Mouse (Mus musculus): ENCODE data around the gene Plekha6. TPM values are rescaled to one million over a fixed set of nuclear protein-coding genes. Genes with fewer than 3 reads are reported as not detected.

The Plekha6 gene
- polyA plus RNA-seq, 1 experiment from 2014 or later, result 22.2 TPM

GRCm38 (mm10) chr1:133278946-133279631 is 115.1 kb downstream of the Plekha6 start:
- no peak overlapping the region for H3K4me2 ChIP-seq (replicated peaks)
- H3K4me1 ChIP-seq (replicated peaks; ENCODE audit: control insufficient read depth, insufficient read depth, low read length), result 0 out of 2 replicates have a peak, but pooled peaks cover 11% of the 10 kb centered on the region
- WGBS, result 61% methylated on average over 15 of the region's 15 CpGs
- no peaks in the 10 kb centered on the region for H3K9me3 ChIP-seq (ENCODE audit: control insufficient read depth, low read length)
- DNase-seq (ENCODE audit: low spot score), result no peak
- H3K9ac ChIP-seq, result no peak overlapping the region
- H3K4me3 ChIP-seq (replicated peaks; ENCODE audit: low read length), result no peak overlapping the region
- no peaks in the 10 kb centered on the region for H3K27me3 ChIP-seq (ENCODE audit: control insufficient read depth, insufficient read depth, low read length)
- H3K27ac ChIP-seq, result peak overlapping the region; percentile 59
- ATAC-seq (ENCODE audit: low FRiP score), result peak; percentile 42; the same call in 1 of the 2 replicates
- peaks cover 68% of the 10 kb centered on the region for H3K36me3 ChIP-seq (replicated peaks; ENCODE audit: control insufficient read depth, insufficient read depth)

GRCm38 (mm10) chr1:133279632-133280093 is 115.7 kb downstream of the Plekha6 start:
- H3K4me1 ChIP-seq (replicated peaks; ENCODE audit: control insufficient read depth, insufficient read depth, low read length), result 0 out of 2 replicates have a peak, but pooled peaks cover 11% of the 10 kb centered on the region
- no peak for DNase-seq (ENCODE audit: low spot score)
- H3K27ac ChIP-seq, result 0 out of 2 replicates have a peak overlapping the region, but pooled peaks have one; percentile 59
- no peaks in the 10 kb centered on the region for H3K27me3 ChIP-seq (ENCODE audit: control insufficient read depth, insufficient read depth, low read length)
- peak; percentile 23; the same call in 1 of the 2 replicates for ATAC-seq (ENCODE audit: low FRiP score)
- H3K9me3 ChIP-seq (ENCODE audit: control insufficient read depth, low read length), result no peaks in the 10 kb centered on the region
- H3K4me2 ChIP-seq (replicated peaks), result no peak overlapping the region
- WGBS, result 58% methylated on average over 11 of the region's 11 CpGs
- H3K36me3 ChIP-seq (replicated peaks; ENCODE audit: control insufficient read depth, insufficient read depth), result peaks cover 64% of the 10 kb centered on the region
- no peak overlapping the region for H3K4me3 ChIP-seq (replicated peaks; ENCODE audit: low read length)
- H3K9ac ChIP-seq, result no peak overlapping the region

- no peaks in the 10 kb centered on the region for H3K27me3 ChIP-seq (ENCODE audit: control insufficient read depth, insufficient read depth, low read length)
- H3K4me1 ChIP-seq (replicated peaks; ENCODE audit: control insufficient read depth, insufficient read depth, low read length), result 0 out of 2 replicates have a peak, but pooled peaks cover 11% of the 10 kb centered on the region
- no peaks in the 10 kb centered on the region for H3K9me3 ChIP-seq (ENCODE audit: control insufficient read depth, low read length)
- H3K27ac ChIP-seq, result no peak overlapping the region
- 96% methylated on average over 2 of the region's 2 CpGs for WGBS
- H3K36me3 ChIP-seq (replicated peaks; ENCODE audit: control insufficient read depth, insufficient read depth), result peaks cover 65% of the 10 kb centered on the region
- H3K9ac ChIP-seq, result no peak overlapping the region
- DNase-seq (ENCODE audit: low spot score), result no peak
- no peak for ATAC-seq (ENCODE audit: low FRiP score)
- H3K4me2 ChIP-seq (replicated peaks), result no peak overlapping the region
- H3K4me3 ChIP-seq (replicated peaks; ENCODE audit: low read length), result no peak overlapping the region
Observed at GRCm38 (mm10) chr1:133280537-133280936, 116.5 kb downstream of the Plekha6 start.

GRCm38 (mm10) chr1:133285907-133286306 is 121.9 kb downstream of the Plekha6 start:
- Histone ChIP-seq H3K9me3 (ENCODE audit: control insufficient read depth, low read length) (no peaks in the 10 kb centered on the region), H3K4me1 (replicated peaks; ENCODE audit: control insufficient read depth, insufficient read depth, low read length) (no peaks in the 10 kb centered on the region), H3K9ac (no peak overlapping the region), H3K4me3 (replicated peaks; ENCODE audit: low read length) (no peak overlapping the region), H3K36me3 (replicated peaks; ENCODE audit: control insufficient read depth, insufficient read depth) (peaks cover 73% of the 10 kb centered on the region), H3K4me2 (replicated peaks) (no peak overlapping the region), H3K27me3 (ENCODE audit: control insufficient read depth, insufficient read depth, low read length) (no peaks in the 10 kb centered on the region), H3K27ac (no peak overlapping the region)
- 95% methylated on average over 7 of the region's 7 CpGs for WGBS
- DNase-seq (ENCODE audit: low spot score), result no peak
- no peak for ATAC-seq (ENCODE audit: low FRiP score)

GRCm38 (mm10) chr1:133287051-133287450 is 123.0 kb downstream of the Plekha6 start:
- Histone ChIP-seq H3K9me3 (ENCODE audit: control insufficient read depth, low read length) (no peaks in the 10 kb centered on the region), H3K4me1 (replicated peaks; ENCODE audit: control insufficient read depth, insufficient read depth, low read length) (no peaks in the 10 kb centered on the region), H3K36me3 (replicated peaks; ENCODE audit: control insufficient read depth, insufficient read depth) (peaks cover 64% of the 10 kb centered on the region), H3K4me3 (replicated peaks; ENCODE audit: low read length) (no peak overlapping the region), H3K4me2 (replicated peaks) (no peak overlapping the region), H3K9ac (no peak overlapping the region), H3K27ac (no peak overlapping the region), H3K27me3 (ENCODE audit: control insufficient read depth, insufficient read depth, low read length) (no peaks in the 10 kb centered on the region)
- ATAC-seq (ENCODE audit: low FRiP score) (no peak), DNase-seq (ENCODE audit: low spot score) (no peak)
- WGBS, result 95% methylated on average over 4 of the region's 4 CpGs

- Histone ChIP-seq H3K4me1 (replicated peaks; ENCODE audit: control insufficient read depth, insufficient read depth, low read length) (no peaks in the 10 kb centered on the region), H3K36me3 (replicated peaks; ENCODE audit: control insufficient read depth, insufficient read depth) (peaks cover 64% of the 10 kb centered on the region), H3K4me2 (replicated peaks) (no peak overlapping the region), H3K27ac (no peak overlapping the region), H3K27me3 (ENCODE audit: control insufficient read depth, insufficient read depth, low read length) (no peaks in the 10 kb centered on the region), H3K9me3 (ENCODE audit: control insufficient read depth, low read length) (no peaks in the 10 kb centered on the region), H3K4me3 (replicated peaks; ENCODE audit: low read length) (no peak overlapping the region), H3K9ac (no peak overlapping the region)
- no peak for ATAC-seq (ENCODE audit: low FRiP score)
- 92% methylated on average over 12 of the region's 12 CpGs for WGBS
- no peak for DNase-seq (ENCODE audit: low spot score)
Observed at GRCm38 (mm10) chr1:133287880-133288279, 123.9 kb downstream of the Plekha6 start.

GRCm38 (mm10) chr1:133291888-133292287 is 127.9 kb downstream of the Plekha6 start:
- H3K4me2 ChIP-seq (replicated peaks), result no peak overlapping the region
- peaks cover 73% of the 10 kb centered on the region for H3K36me3 ChIP-seq (replicated peaks; ENCODE audit: control insufficient read depth, insufficient read depth)
- no peak overlapping the region for H3K27ac ChIP-seq
- ATAC-seq (ENCODE audit: low FRiP score) (no peak), DNase-seq (ENCODE audit: low spot score) (no peak)
- WGBS, result 92% methylated on average over 6 of the region's 6 CpGs
- no peaks in the 10 kb centered on the region for H3K9me3 ChIP-seq (ENCODE audit: control insufficient read depth, low read length)
- H3K9ac ChIP-seq, result no peak overlapping the region
- H3K4me3 ChIP-seq (replicated peaks; ENCODE audit: low read length), result no peak overlapping the region
- H3K4me1 ChIP-seq (replicated peaks; ENCODE audit: control insufficient read depth, insufficient read depth, low read length), result no peaks in the 10 kb centered on the region
- H3K27me3 ChIP-seq (ENCODE audit: control insufficient read depth, insufficient read depth, low read length), result no peaks in the 10 kb centered on the region

- Histone ChIP-seq H3K4me1 (replicated peaks; ENCODE audit: control insufficient read depth, insufficient read depth, low read length) (no peaks in the 10 kb centered on the region), H3K9ac (no peak overlapping the region), H3K36me3 (replicated peaks; ENCODE audit: control insufficient read depth, insufficient read depth) (peaks cover 68% of the 10 kb centered on the region), H3K27me3 (ENCODE audit: control insufficient read depth, insufficient read depth, low read length) (no peaks in the 10 kb centered on the region), H3K4me3 (replicated peaks; ENCODE audit: low read length) (no peak overlapping the region), H3K9me3 (ENCODE audit: control insufficient read depth, low read length) (no peaks in the 10 kb centered on the region), H3K27ac (no peak overlapping the region), H3K4me2 (replicated peaks) (no peak overlapping the region)
- no peak for DNase-seq (ENCODE audit: low spot score)
- ATAC-seq (ENCODE audit: low FRiP score), result no peak
Observed at GRCm38 (mm10) chr1:133292608-133293007, 128.6 kb downstream of the Plekha6 start.

- Histone ChIP-seq H3K4me2 (replicated peaks) (no peak overlapping the region), H3K27me3 (ENCODE audit: control insufficient read depth, insufficient read depth, low read length) (no peaks in the 10 kb centered on the region), H3K4me1 (replicated peaks; ENCODE audit: control insufficient read depth, insufficient read depth, low read length) (no peaks in the 10 kb centered on the region), H3K9me3 (ENCODE audit: control insufficient read depth, low read length) (no peaks in the 10 kb centered on the region), H3K36me3 (replicated peaks; ENCODE audit: control insufficient read depth, insufficient read depth) (peaks cover 62% of the 10 kb centered on the region), H3K9ac (no peak overlapping the region), H3K4me3 (replicated peaks; ENCODE audit: low read length) (no peak overlapping the region), H3K27ac (no peak overlapping the region)
- 88% methylated on average over 9 of the region's 9 CpGs for WGBS
- ATAC-seq (ENCODE audit: low FRiP score) (no peak), DNase-seq (ENCODE audit: low spot score) (no peak)
Observed at GRCm38 (mm10) chr1:133296376-133296775, 132.4 kb downstream of the Plekha6 start.

Data from hindbrain, embryonic 14.5 days (tissue).